Comparison of ENCODE assay signal across 16 mouse cellular contexts in the genomic region with DNA sequence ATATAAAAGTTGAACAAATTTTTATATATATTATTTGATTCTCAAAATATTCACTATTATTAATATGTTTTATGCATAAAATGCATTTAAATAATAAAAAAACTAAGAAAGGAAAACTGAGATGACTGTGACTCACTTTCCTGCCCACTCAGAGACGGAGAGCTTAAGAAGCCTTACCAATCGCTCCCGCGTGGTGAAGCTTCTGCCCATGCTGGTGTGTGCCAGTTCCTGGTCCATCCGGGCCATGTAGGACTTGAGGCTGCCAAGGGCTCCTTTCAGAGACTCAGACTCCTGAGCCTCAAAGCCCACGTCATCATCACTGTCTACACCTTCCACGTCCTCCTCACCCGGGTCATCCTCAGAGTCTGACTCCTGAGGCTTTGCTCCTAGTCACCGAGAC.
"Had no signal": no experiment of that assay in that cellular context is flagged by ENCODE, and none has a peak within 500 bp of the region (broad histone marks: within the 10 kb centered on the region; RNA-seq: fewer than 3 reads in every experiment).

No protein-coding gene starts in this region.

- ATAC-seq: hindbrain, embryonic 16.5 days; inflammation-experienced regulatory T-cells, adult 6 months; intestine, embryonic 15.5 days; intestine, postnatal 0 days had no signal

- DNase-seq: gastrocnemius, adult 2 months; gastrocnemius, postnatal 10 days; gastrocnemius, postnatal 25 days; heart, adult 18-20 months; heart, postnatal 10 days; heart, postnatal 4 days; kidney, adult 18-20 months; kidney, adult 8-10 months; kidney, postnatal 10 days; kidney, postnatal 25 days; kidney, postnatal 4 days; liver had no signal
